ENCODE assay signal across 9 mouse cellular contexts in the genomic region with DNA sequence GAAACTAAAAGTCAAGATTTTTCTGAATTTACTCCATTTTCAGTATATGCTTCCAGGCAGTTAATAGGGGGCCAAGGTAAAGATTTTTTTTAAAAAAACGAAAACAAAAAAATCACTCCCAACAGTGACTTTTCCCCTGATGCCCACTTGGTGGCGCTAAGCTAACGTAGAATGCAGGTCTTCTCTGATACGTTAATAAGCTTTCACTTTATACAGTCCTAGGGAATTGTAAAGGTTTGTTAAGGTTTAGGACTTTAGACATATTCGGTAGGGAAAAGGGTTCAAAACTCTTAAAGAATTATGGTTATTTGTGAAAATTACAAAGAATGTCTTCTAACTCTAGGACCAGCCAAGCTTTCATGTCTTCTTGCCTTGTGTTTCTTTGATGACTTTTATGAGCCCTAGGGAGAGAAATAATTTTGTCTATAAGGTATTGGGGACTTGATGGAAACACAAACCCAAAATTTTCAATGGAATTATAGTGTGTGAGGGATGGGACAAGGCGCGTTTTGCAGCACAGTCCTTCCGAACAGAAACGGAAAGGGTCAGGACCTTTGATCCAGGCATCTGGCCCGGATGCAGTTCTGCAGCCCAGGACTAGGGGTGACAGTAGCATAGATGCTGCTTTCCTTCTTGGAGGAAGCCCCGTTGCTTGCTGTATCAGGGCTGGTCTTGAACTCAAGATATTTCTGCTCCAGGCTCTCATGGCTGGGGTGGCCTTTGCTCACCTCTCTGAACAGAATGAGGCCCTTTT.
DNase-seq lines count a peak whose midpoint lies in the region; ATAC-seq and TF ChIP-seq lines count a peak whose summit lies in the region.
"Had no signal": no experiment of that assay in that cellular context is flagged by ENCODE, and none has a peak within 500 bp of the region (broad histone marks: within the 10 kb centered on the region; RNA-seq: fewer than 3 reads in every experiment).

No protein-coding gene starts in this region.

- intact Hi-C loops in heart, postnatal 14 days (cut with DNase I) = loop anchor here (2.0 to 5.0 kb wide), 4 partner anchors 1291 to 1805 kb away; no protein-coding TSS in a partner anchor
- intact Hi-C loops in left cerebral cortex, postnatal 14 days (cut with DNase I) = loop anchor here (2.0 to 5.0 kb wide), 3 partner anchors 1291 to 1806 kb away; no protein-coding TSS in a partner anchor

- H3K4me1 ChIP-seq in kidney, adult 2 months (ENCODE audit: control insufficient read depth, insufficient read depth, low read length) = no peaks in the 10 kb centered on the region
- no peaks in the 10 kb centered on the region for H3K4me1 ChIP-seq in MEL (ENCODE audit: control insufficient read depth in 1 of 2, insufficient read depth in 2 of 2, low read length in 2 of 2)
- H3K4me1 ChIP-seq in midbrain, postnatal 0 days (ENCODE audit: insufficient read depth, low read length) = no peaks in the 10 kb centered on the region

- no peak for TF ChIP-seq EP300 in MEL (IDR thresholded peaks at IDR 0.05; ENCODE audit: low read depth in 1 of 2, low read length in 2 of 2)

- no peak overlapping the region for H3K4me2 ChIP-seq in midbrain, postnatal 0 days (ENCODE audit: low read depth, low read length, poor library complexity, severe bottlenecking)

- no peak overlapping the region for H3K4me3 ChIP-seq in kidney, adult 2 months (ENCODE audit: insufficient read depth, low read depth, low read length)
- peak overlapping the region in 1 of 2 experiments; percentile 8; a peak in 1 of 4 replicates for H3K4me3 ChIP-seq in MEL (ENCODE audit: control insufficient read depth in 1 of 2, insufficient read depth in 1 of 2, low read depth in 2 of 2, low read length in 2 of 2)
- H3K4me3 ChIP-seq in midbrain, postnatal 0 days (ENCODE audit: low read depth, low read length) = no peak overlapping the region
- H3K4me3 ChIP-seq: erythroblast, embryonic 14.5 days had no signal

- no peak overlapping the region for H3K9ac ChIP-seq in MEL (ENCODE audit: control insufficient read depth, low read depth, low read length, poor library complexity, severe bottlenecking)
- no peak overlapping the region for H3K9ac ChIP-seq in midbrain, postnatal 0 days (replicated peaks; ENCODE audit: low read length, poor library complexity, severe bottlenecking)

- TF ChIP-seq RAD21 in MEL (IDR thresholded peaks at IDR 0.05; ENCODE audit: low read depth, low read length) = peak; percentile 98

- H3K27ac ChIP-seq in kidney, adult 2 months (ENCODE audit: insufficient read depth, low read depth, low read length) = no peak overlapping the region
- H3K27ac ChIP-seq in MEL (ENCODE audit: control insufficient read depth, low read depth, low read length) = no peak overlapping the region
- H3K27ac ChIP-seq in midbrain, postnatal 0 days (ENCODE audit: low read depth, low read length) = no peak overlapping the region

- no peaks in the 10 kb centered on the region for H3K36me3 ChIP-seq in kidney, adult 2 months (ENCODE audit: control insufficient read depth, insufficient read depth, low read length)
- no peaks in the 10 kb centered on the region for H3K36me3 ChIP-seq in MEL (ENCODE audit: control insufficient read depth in 1 of 2, insufficient read depth in 2 of 2, low read length in 2 of 2)
- H3K36me3 ChIP-seq in midbrain, postnatal 0 days (ENCODE audit: insufficient read depth, low read length) = no peaks in the 10 kb centered on the region

- peak; percentile 19; the same call in 1 of the 2 replicates for TF ChIP-seq CTCF in kidney, adult 2 months (conservative IDR thresholded peaks at IDR 0.05; ENCODE audit: insufficient read depth, insufficient read length, low read depth, low read length)
- peak; percentile 59 to 89 (median 62) for TF ChIP-seq CTCF in MEL (IDR thresholded peaks at IDR 0.05 in 2 of 3, conservative IDR thresholded peaks at IDR 0.05 in 1 of 3; ENCODE audit: control insufficient read depth in 1 of 3, insufficient read depth in 1 of 3, low read depth in 2 of 3, low read length in 3 of 3, poor library complexity in 1 of 3, severe bottlenecking in 1 of 3)
- TF ChIP-seq CTCF in midbrain, postnatal 0 days (IDR thresholded peaks at IDR 0.05) = peak; percentile 97

- TF ChIP-seq POLR2A in kidney, adult 2 months (IDR thresholded peaks at IDR 0.05; ENCODE audit: low read depth, low read length) = no peak
- no peak for TF ChIP-seq POLR2A in MEL (IDR thresholded peaks at IDR 0.05; ENCODE audit: control insufficient read depth in 1 of 2, insufficient read depth in 1 of 2, low read depth in 1 of 2, low read length in 2 of 2, poor library complexity in 1 of 2)

- no peaks in the 10 kb centered on the region for H3K27me3 ChIP-seq in kidney, adult 2 months (replicated peaks; ENCODE audit: control insufficient read depth, insufficient read depth, low read length)
- peaks cover 0 to 2% of the 10 kb centered on the region in 2 experiments; a peak in 1 of 4 replicates for H3K27me3 ChIP-seq in MEL (ENCODE audit: control insufficient read depth in 1 of 2, insufficient read depth in 2 of 2, low read length in 2 of 2)
- no peaks in the 10 kb centered on the region for H3K27me3 ChIP-seq in midbrain, postnatal 0 days (ENCODE audit: insufficient read depth, low read length)

- WGBS in kidney, adult 2 months = 27% methylated on average over 11 of the region's 11 CpGs
- 37% methylated on average over 11 of the region's 11 CpGs for WGBS in midbrain, postnatal 0 days

- ATAC-seq in common myeloid progenitor, adult 5-6 weeks (replicated peaks; ENCODE audit: low read depth, poor library complexity, severe bottlenecking) = peak; percentile 85
- no peak; the same call in 1 of the 2 replicates for ATAC-seq in midbrain, postnatal 0 days (ENCODE audit: low FRiP score)

- H3K79me2 ChIP-seq in MEL (ENCODE audit: control insufficient read depth, insufficient read depth, low read length, poor library complexity) = no peaks in the 10 kb centered on the region

- peak; percentile 33 for DNase-seq in kidney, adult 2 months
- no peak for DNase-seq in kidney, adult 11 months
- peak; percentile 60 for DNase-seq in MEL (ENCODE audit: low read depth, low spot score)
- DNase-seq in heart, postnatal 14 days = peak; percentile 39 to 44
- peak; percentile 37 to 63 for DNase-seq in left cerebral cortex, postnatal 14 days (ENCODE audit: low spot score in 2 of 2)
- peak; percentile 70 for DNase-seq in midbrain, postnatal 0 days (ENCODE audit: low spot score)
- no peak for DNase-seq in urinary bladder, postnatal 25 days (ENCODE audit: low spot score)

- H3K9me3 ChIP-seq in MEL (replicated peaks; ENCODE audit: insufficient read depth, low read length) = no peaks in the 10 kb centered on the region
- H3K9me3 ChIP-seq in midbrain, postnatal 0 days (ENCODE audit: low read length) = no peaks in the 10 kb centered on the region

TF ChIP-seq in MEL, 35 proteins besides CTCF, POLR2A, EP300 and RAD21:
- TF ChIP-seq ETS1 (IDR thresholded peaks at IDR 0.05; ENCODE audit: low read depth, low read length) = no peak
- no peak for TF ChIP-seq GABPA (IDR thresholded peaks at IDR 0.05; ENCODE audit: low read depth, low read length)
- TF ChIP-seq NRF1 (IDR thresholded peaks at IDR 0.05; ENCODE audit: insufficient read depth, low read depth, low read length, poor library complexity, severe bottlenecking) = no peak
- no peak for TF ChIP-seq POLR2AphosphoS5 (IDR thresholded peaks at IDR 0.05; ENCODE audit: borderline replicate concordance, low read depth, low read length)
- TF ChIP-seq CHD1 (IDR thresholded peaks at IDR 0.05; ENCODE audit: low read depth, low read length) = no peak
- TF ChIP-seq E2F4 (IDR thresholded peaks at IDR 0.05; ENCODE audit: borderline replicate concordance, low read depth, low read length) = no peak
- TF ChIP-seq JUND (IDR thresholded peaks at IDR 0.05; ENCODE audit: low read depth, low read length) = no peak
- TF ChIP-seq HCFC1 (IDR thresholded peaks at IDR 0.05; ENCODE audit: low read depth, low read length) = no peak
- TF ChIP-seq MYC (IDR thresholded peaks at IDR 0.05; ENCODE audit: low read depth, low read length) = no peak
- TF ChIP-seq ZC3H11A (IDR thresholded peaks at IDR 0.05; ENCODE audit: low read depth, low read length) = peak; percentile 83
- TF ChIP-seq RCOR1 (IDR thresholded peaks at IDR 0.05; ENCODE audit: low read depth, low read length) = no peak
- TF ChIP-seq ZNF384 (IDR thresholded peaks at IDR 0.05; ENCODE audit: low read depth, low read length) = peak; percentile 89
- TF ChIP-seq SMC3 (IDR thresholded peaks at IDR 0.05; ENCODE audit: low read depth, low read length) = peak; percentile 85
- no peak for TF ChIP-seq MAZ (IDR thresholded peaks at IDR 0.05; ENCODE audit: low read depth, low read length)
- no peak for TF ChIP-seq MEF2A (IDR thresholded peaks at IDR 0.05; ENCODE audit: extremely low read depth, insufficient replicate concordance, low read depth, low read length, poor library complexity, severe bottlenecking)
- no peak for TF ChIP-seq MXI1 (IDR thresholded peaks at IDR 0.05; ENCODE audit: low read depth, low read length)
- no peak for TF ChIP-seq ZKSCAN1 (IDR thresholded peaks at IDR 0.05; ENCODE audit: low read depth, low read length)
- TF ChIP-seq USF1 (IDR thresholded peaks at IDR 0.05; ENCODE audit: low read depth, low read length) = no peak

Comparison
In these comparisons a context has a peak if more than half of its experiments do, and no peak if none do; other contexts are left out.
1. DNase-seq: peak in kidney, adult 2 months (single experiment), MEL (single experiment), heart, postnatal 14 days (2 of 2), left cerebral cortex, postnatal 14 days (2 of 2) and midbrain, postnatal 0 days (single experiment); none in kidney, adult 11 months (single experiment) and urinary bladder, postnatal 25 days (single experiment).
2. CTCF ChIP-seq: peak in every context shown above with its lines; median percentile 97 in midbrain, postnatal 0 days; 62 in MEL; 19 in kidney, adult 2 months.